Mouse (Mus musculus): ENCODE data around the gene Cdk6. TPM values are rescaled to one million over a fixed set of nuclear protein-coding genes. Genes with fewer than 3 reads are reported as not detected.

The Cdk6 gene
- polyA plus RNA-seq, 1 experiment from 2014 or later: 16.6 TPM

- DNase-seq (ENCODE audit: low spot score) (no peak), ATAC-seq (ENCODE audit: low FRiP score, low TSS enrichment) (peak; percentile 67; the same call in 1 of the 2 replicates)
- whole genome bisulfite sequencing: 71% methylated on average over 8 of the region's 8 CpGs
- Histone ChIP-seq H3K4me2 (replicated peaks; ENCODE audit: low read depth) (no peak overlapping the region), H3K4me1 (replicated peaks; ENCODE audit: control insufficient read depth, insufficient read depth) (no peaks in the 10 kb centered on the region), H3K27ac (replicated peaks) (no peak overlapping the region), H3K9me3 (ENCODE audit: control insufficient read depth, low read length) (no peaks in the 10 kb centered on the region), H3K9ac (ENCODE audit: low read length) (no peak overlapping the region), H3K27me3 (ENCODE audit: control insufficient read depth, insufficient read depth, low read length) (no peaks in the 10 kb centered on the region), H3K36me3 (ENCODE audit: control insufficient read depth, insufficient read depth, low read length) (no peaks in the 10 kb centered on the region), H3K4me3 (ENCODE audit: low read depth, low read length) (no peak overlapping the region)
- no peak for TF ChIP-seq CTCF (IDR thresholded peaks at IDR 0.05; ENCODE audit: low read depth)
- no peak for TF ChIP-seq EP300 (optimal IDR thresholded peaks at IDR 0.05)
Observed at GRCm38 (mm10) chr5:3494452-3495187, 153.3 kb downstream of the Cdk6 start.

GRCm38 (mm10) chr5:3497505-3497925, 156.2 kb downstream of the Cdk6 start:
- H3K27me3 ChIP-seq (ENCODE audit: control insufficient read depth, insufficient read depth, low read length): no peaks in the 10 kb centered on the region
- TF ChIP-seq CTCF (IDR thresholded peaks at IDR 0.05; ENCODE audit: low read depth) (no peak), EP300 (optimal IDR thresholded peaks at IDR 0.05) (no peak)
- ATAC-seq (ENCODE audit: low FRiP score, low TSS enrichment) (no peak), DNase-seq (ENCODE audit: low spot score) (no peak)
- H3K4me2 ChIP-seq (replicated peaks; ENCODE audit: low read depth): no peak overlapping the region
- WGBS: 79% methylated on average over 5 of the region's 5 CpGs
- H3K36me3 ChIP-seq (ENCODE audit: control insufficient read depth, insufficient read depth, low read length): no peaks in the 10 kb centered on the region
- no peak overlapping the region for H3K4me3 ChIP-seq (ENCODE audit: low read depth, low read length)
- no peaks in the 10 kb centered on the region for H3K9me3 ChIP-seq (ENCODE audit: control insufficient read depth, low read length)
- no peak overlapping the region for H3K27ac ChIP-seq (replicated peaks)
- no peaks in the 10 kb centered on the region for H3K4me1 ChIP-seq (replicated peaks; ENCODE audit: control insufficient read depth, insufficient read depth)
- H3K9ac ChIP-seq (ENCODE audit: low read length): no peak overlapping the region

GRCm38 (mm10) chr5:3500298-3500697, 159.0 kb downstream of the Cdk6 start:
- 90% methylated on average over 5 of the region's 5 CpGs for WGBS
- no peaks in the 10 kb centered on the region for H3K36me3 ChIP-seq (ENCODE audit: control insufficient read depth, insufficient read depth, low read length)
- no peak overlapping the region for H3K4me3 ChIP-seq (ENCODE audit: low read depth, low read length)
- no peak overlapping the region for H3K27ac ChIP-seq (replicated peaks)
- no peak overlapping the region for H3K9ac ChIP-seq (ENCODE audit: low read length)
- DNase-seq (ENCODE audit: low spot score) (no peak), ATAC-seq (ENCODE audit: low FRiP score, low TSS enrichment) (no peak)
- no peak overlapping the region for H3K4me2 ChIP-seq (replicated peaks; ENCODE audit: low read depth)
- peaks cover 4% of the 10 kb centered on the region; the same call in 1 of the 2 replicates for H3K4me1 ChIP-seq (replicated peaks; ENCODE audit: control insufficient read depth, insufficient read depth)
- no peaks in the 10 kb centered on the region for H3K9me3 ChIP-seq (ENCODE audit: control insufficient read depth, low read length)
- TF ChIP-seq EP300 (optimal IDR thresholded peaks at IDR 0.05) (no peak), CTCF (IDR thresholded peaks at IDR 0.05; ENCODE audit: low read depth) (no peak)
- H3K27me3 ChIP-seq (ENCODE audit: control insufficient read depth, insufficient read depth, low read length): no peaks in the 10 kb centered on the region

- no peak overlapping the region for H3K4me2 ChIP-seq (replicated peaks; ENCODE audit: low read depth)
- ATAC-seq (ENCODE audit: low FRiP score, low TSS enrichment) (no peak), DNase-seq (ENCODE audit: low spot score) (no peak)
- H3K4me1 ChIP-seq (replicated peaks; ENCODE audit: control insufficient read depth, insufficient read depth): peaks cover 4% of the 10 kb centered on the region; the same call in 1 of the 2 replicates
- H3K4me3 ChIP-seq (ENCODE audit: low read depth, low read length): no peak overlapping the region
- no peak overlapping the region for H3K27ac ChIP-seq (replicated peaks)
- H3K36me3 ChIP-seq (ENCODE audit: control insufficient read depth, insufficient read depth, low read length): no peaks in the 10 kb centered on the region
- whole genome bisulfite sequencing: 62% methylated on average over 8 of the region's 8 CpGs
- H3K27me3 ChIP-seq (ENCODE audit: control insufficient read depth, insufficient read depth, low read length): no peaks in the 10 kb centered on the region
- H3K9ac ChIP-seq (ENCODE audit: low read length): no peak overlapping the region
- H3K9me3 ChIP-seq (ENCODE audit: control insufficient read depth, low read length): no peaks in the 10 kb centered on the region
- no peak for TF ChIP-seq CTCF (IDR thresholded peaks at IDR 0.05; ENCODE audit: low read depth)
- no peak for TF ChIP-seq EP300 (optimal IDR thresholded peaks at IDR 0.05)
Observed at GRCm38 (mm10) chr5:3500957-3501563, 159.8 kb downstream of the Cdk6 start.

DNA sequence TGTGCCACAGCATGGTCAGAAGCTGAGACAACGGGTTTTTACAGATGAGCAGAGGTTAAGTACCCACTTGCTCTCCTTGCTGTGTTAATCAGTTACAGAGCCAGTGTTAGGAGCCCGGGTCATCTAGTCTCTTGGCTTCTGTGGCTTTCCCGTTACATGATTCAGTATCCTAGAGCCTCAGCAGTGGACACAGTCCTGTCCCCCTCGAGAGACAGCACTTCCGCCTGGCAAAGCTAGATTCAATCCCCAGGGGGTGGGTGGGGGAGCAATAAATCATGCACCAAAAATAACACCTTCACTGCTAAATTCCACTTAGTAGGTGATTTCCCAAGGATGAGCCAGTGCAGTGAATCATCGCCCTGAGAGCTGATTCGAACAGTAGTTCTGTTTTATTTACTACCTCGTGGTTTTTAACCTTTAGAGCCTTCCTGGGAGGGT, 160.3 kb downstream of the Cdk6 start:
- TF ChIP-seq CTCF (IDR thresholded peaks at IDR 0.05; ENCODE audit: low read depth) (no peak), EP300 (optimal IDR thresholded peaks at IDR 0.05) (no peak)
- no peaks in the 10 kb centered on the region for H3K27me3 ChIP-seq (ENCODE audit: control insufficient read depth, insufficient read depth, low read length)
- WGBS: 38% methylated on average over 8 of the region's 8 CpGs
- H3K4me1 ChIP-seq (replicated peaks; ENCODE audit: control insufficient read depth, insufficient read depth): peaks cover 4% of the 10 kb centered on the region; the same call in 1 of the 2 replicates
- ATAC-seq (ENCODE audit: low FRiP score, low TSS enrichment) (no peak), DNase-seq (ENCODE audit: low spot score) (no peak)
- no peaks in the 10 kb centered on the region for H3K9me3 ChIP-seq (ENCODE audit: control insufficient read depth, low read length)
- no peak overlapping the region for H3K9ac ChIP-seq (ENCODE audit: low read length)
- H3K36me3 ChIP-seq (ENCODE audit: control insufficient read depth, insufficient read depth, low read length): no peaks in the 10 kb centered on the region
- H3K4me3 ChIP-seq (ENCODE audit: low read depth, low read length): no peak overlapping the region
- no peak overlapping the region for H3K27ac ChIP-seq (replicated peaks)
- no peak overlapping the region for H3K4me2 ChIP-seq (replicated peaks; ENCODE audit: low read depth)
